Mouse (Mus musculus): ENCODE results near the gene Ccdc152.

DNA sequence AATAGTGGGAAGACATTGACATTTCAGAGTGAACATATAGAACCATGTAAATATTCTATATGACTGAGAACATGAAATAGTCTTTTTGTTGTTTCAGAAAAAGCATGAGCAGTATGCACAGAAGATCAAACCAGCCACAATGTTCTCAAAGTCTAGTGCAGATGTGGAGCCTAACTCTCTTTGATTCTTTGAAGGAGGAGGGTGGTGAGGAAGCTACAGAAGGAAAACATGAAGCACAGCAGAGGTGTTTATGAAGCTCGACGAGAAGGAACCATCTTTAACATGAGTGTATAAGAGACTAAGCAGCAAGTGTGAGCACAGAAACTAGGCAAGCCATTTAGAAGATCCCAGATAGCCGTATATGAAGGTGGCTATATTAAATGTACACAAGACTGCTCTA is 6.5 kb upstream of the Ccdc152 start:
- TF ChIP-seq CTCF (IDR thresholded peaks at IDR 0.05; ENCODE audit: insufficient read depth, low read depth, low read length) (no peak), POLR2A (IDR thresholded peaks at IDR 0.05; ENCODE audit: insufficient read depth, low read depth, low read length) (no peak)
